ENCODE assay signal across 18 mouse cellular contexts in genomic region chr16:87334756-87335155, GRCm38 (mm10).
"Had no signal": no experiment of that assay in that cellular context is flagged by ENCODE, and none has a peak within 500 bp of the region (broad histone marks: within the 10 kb centered on the region; RNA-seq: fewer than 3 reads in every experiment).

No protein-coding gene starts in this region.

- H3K4me1 ChIP-seq: lung, embryonic 15.5 days; midbrain, embryonic 10.5 days; midbrain, embryonic 12.5 days; neural tube, embryonic 13.5 days; stomach, embryonic 15.5 days had no signal

- H3K27ac ChIP-seq: lung, embryonic 15.5 days; midbrain, embryonic 10.5 days; midbrain, embryonic 12.5 days; neural tube, embryonic 13.5 days; stomach, embryonic 15.5 days; stomach, postnatal 0 days had no signal

- H3K27me3 ChIP-seq: lung, embryonic 15.5 days; midbrain, embryonic 12.5 days; neural tube, embryonic 13.5 days; stomach, embryonic 15.5 days had no signal

- ATAC-seq: liver, postnatal 0 days; lung, postnatal 0 days; midbrain, embryonic 16.5 days had no signal

- H3K36me3 ChIP-seq: lung, embryonic 15.5 days; midbrain, embryonic 10.5 days; midbrain, embryonic 12.5 days; neural tube, embryonic 13.5 days; stomach, embryonic 15.5 days had no signal

- H3K9ac ChIP-seq: liver, postnatal 0 days; lung, embryonic 15.5 days; midbrain, embryonic 12.5 days; neural tube, embryonic 13.5 days; stomach, embryonic 15.5 days had no signal

- DNase-seq: liver, postnatal 0 days; lung, adult 2 months; lung, postnatal 14 days; lung, postnatal 36 days; midbrain, embryonic 14.5 days; right cerebral cortex, postnatal 14 days; thymus, adult 2 months; thymus, postnatal 25 days; thymus, postnatal 4 days had no signal

- H3K4me3 ChIP-seq: lung, embryonic 15.5 days; midbrain, embryonic 10.5 days; midbrain, embryonic 12.5 days; myocyte; neural tube, embryonic 13.5 days; stomach, embryonic 15.5 days had no signal

- H3K9me3 ChIP-seq: lung, embryonic 15.5 days; midbrain, embryonic 10.5 days; midbrain, embryonic 12.5 days; neural tube, embryonic 13.5 days; stomach, embryonic 15.5 days had no signal

- H3K4me2 ChIP-seq: lung, embryonic 15.5 days; midbrain, embryonic 12.5 days; neural tube, embryonic 13.5 days; stomach, embryonic 15.5 days had no signal
